Mouse (Mus musculus) CH12.LX (cell line): Measurements from ENCODE around the gene Ercc5. TPM values are rescaled to one million over a fixed set of nuclear protein-coding genes. Genes with fewer than 3 reads are reported as not detected.

Experiments
- DNase-seq: peaks from one replicate; pipeline ENCODE4 v3.0.0-alpha.2; 2013; ENCODE audit errors: extremely low read depth
- H3K27ac ChIP-seq: 2 replicates; pipeline ENCODE4 v1.5.1; 2012; ENCODE audit warnings: low read depth, mild to moderate bottlenecking, control low read depth, moderate library complexity; ENCODE audit not compliant: insufficient read depth
- H3K27me3 ChIP-seq: replicated peaks from 2 replicates; pipeline ENCODE3; 2012; ENCODE audit warnings: inconsistent platforms
- H3K36me3 ChIP-seq, 2 experiments: replicated peaks in 1 of 2; 2 replicates each; pipeline versions ENCODE3 to v1.6.1; 2012; ENCODE audit warnings: inconsistent platforms in 1 of 2, low read length in 1 of 2, mild to moderate bottlenecking in 1 of 2, mixed read lengths in 1 of 2, moderate library complexity in 1 of 2; ENCODE audit not compliant: control insufficient read depth in 1 of 2, insufficient read depth in 1 of 2
- H3K4me1 ChIP-seq, 2 experiments: 2 replicates each; pipeline ENCODE4 v1.6.1; 2012; ENCODE audit warnings: inconsistent platforms in 1 of 2, moderate library complexity in 1 of 2; ENCODE audit not compliant: insufficient read depth in 2 of 2, control insufficient read depth in 1 of 2
- H3K4me2 ChIP-seq: 2 replicates; pipeline ENCODE4 v1.6.1; 2012; ENCODE audit warnings: low read depth, mild to moderate bottlenecking, control low read depth; ENCODE audit not compliant: poor library complexity, insufficient read depth, severe bottlenecking
- H3K4me3 ChIP-seq, 3 experiments: fragments of 150-350 bp in 1 of 3; sonication (generic) in 1 of 3; replicated peaks in 1 of 3; 2 replicates each; pipeline versions ENCODE3 to v1.5.1; 2011 to 2012; ENCODE audit warnings: low read depth in 2 of 3, low read length in 2 of 3, mild to moderate bottlenecking in 2 of 3, moderate library complexity in 2 of 3, control low read depth in 1 of 3, improper control_type of control experiment in 1 of 3, inconsistent platforms in 1 of 3, mixed read lengths in 1 of 3; ENCODE audit not compliant: poor library complexity in 1 of 3
- H3K79me2 ChIP-seq: replicated peaks from 2 replicates; pipeline ENCODE4 v1.6.1; 2012; ENCODE audit warnings: mild to moderate bottlenecking, moderate library complexity; ENCODE audit not compliant: control insufficient read depth, poor library complexity, insufficient read depth, severe bottlenecking; ENCODE audit errors: extremely low read depth
- H3K9ac ChIP-seq: 2 replicates; pipeline ENCODE4 v1.6.1; 2012; ENCODE audit warnings: low read depth, mild to moderate bottlenecking, control low read depth, moderate library complexity; ENCODE audit not compliant: insufficient read depth
- H3K9me3 ChIP-seq: replicated peaks from 2 replicates; pipeline ENCODE3; 2012; ENCODE audit warnings: low read length, inconsistent platforms, mixed read lengths
- BHLHE40 ChIP-seq: IDR thresholded peaks from 2 replicates; pipeline ENCODE4 v1.6.1; 2011; ENCODE audit warnings: mild to moderate bottlenecking, low read depth, low read length, improper control_type of control experiment
- CHD2 ChIP-seq: IDR thresholded peaks from 2 replicates; pipeline ENCODE4 v1.6.1; 2011; ENCODE audit warnings: low read length, improper control_type of control experiment
- E2F4 ChIP-seq: IDR thresholded peaks from 2 replicates; pipeline ENCODE4 v1.6.1; 2011; ENCODE audit warnings: low read depth, low read length, improper control_type of control experiment; ENCODE audit not compliant: insufficient replicate concordance
- ELF1 ChIP-seq: IDR thresholded peaks from 2 replicates; pipeline ENCODE4 v1.6.1; 2014; ENCODE audit warnings: low read depth, mild to moderate bottlenecking, inconsistent platforms, low read length, improper control_type of control experiment
- EP300 ChIP-seq: IDR thresholded peaks from 2 replicates; pipeline ENCODE4 v1.6.1; 2011; ENCODE audit warnings: low read length, improper control_type of control experiment
- ETS1 ChIP-seq: conservative IDR thresholded peaks from 2 replicates; pipeline ENCODE4 v1.6.1; 2012; ENCODE audit warnings: low read depth, mild to moderate bottlenecking, inconsistent platforms, low read length, improper control_type of control experiment, moderate library complexity
- HCFC1 ChIP-seq: IDR thresholded peaks from 2 replicates; pipeline ENCODE4 v1.6.1; 2012; ENCODE audit warnings: low read depth, mild to moderate bottlenecking, inconsistent platforms, low read length, improper control_type of control experiment
- IRF4 ChIP-seq: IDR thresholded peaks from 2 replicates; pipeline ENCODE4 v1.6.1; 2014; ENCODE audit warnings: low read depth, mild to moderate bottlenecking, inconsistent platforms, low read length, improper control_type of control experiment
- JUND ChIP-seq: conservative IDR thresholded peaks from 2 replicates; pipeline ENCODE4 v1.6.1; 2011; ENCODE audit warnings: low read depth, low read length, improper control_type of control experiment
- KAT2A ChIP-seq: IDR thresholded peaks from 2 replicates; pipeline ENCODE4 v1.6.1; 2012; ENCODE audit warnings: low read length, improper control_type of control experiment, inconsistent platforms; ENCODE audit not compliant: insufficient replicate concordance
- MAFK ChIP-seq: IDR thresholded peaks from 2 replicates; pipeline ENCODE4 v1.6.1; 2011; ENCODE audit warnings: low read length, improper control_type of control experiment; ENCODE audit not compliant: insufficient replicate concordance
- MAX ChIP-seq: IDR thresholded peaks from 2 replicates; pipeline ENCODE4 v1.6.1; 2011; ENCODE audit warnings: low read length, improper control_type of control experiment
- MAZ ChIP-seq: IDR thresholded peaks from 2 replicates; pipeline ENCODE4 v1.6.1; 2012; ENCODE audit warnings: low read depth, mild to moderate bottlenecking, inconsistent platforms, low read length, improper control_type of control experiment, moderate library complexity
- MEF2A ChIP-seq: IDR thresholded peaks from 2 replicates; pipeline ENCODE4 v1.6.1; 2014; ENCODE audit warnings: low read depth, mild to moderate bottlenecking, inconsistent platforms, low read length, improper control_type of control experiment, borderline replicate concordance
- MXI1 ChIP-seq: IDR thresholded peaks from 2 replicates; pipeline ENCODE4 v1.6.1; 2011; ENCODE audit warnings: mild to moderate bottlenecking, low read depth, low read length, improper control_type of control experiment
- MYC ChIP-seq: IDR thresholded peaks from 2 replicates; pipeline ENCODE4 v1.6.1; 2011; ENCODE audit warnings: low read depth, mild to moderate bottlenecking, improper control_type of control experiment, low read length
- NELFE ChIP-seq: IDR thresholded peaks from 2 replicates; pipeline ENCODE4 v1.6.1; 2011; ENCODE audit warnings: low read depth, low read length, improper control_type of control experiment
- NRF1 ChIP-seq: IDR thresholded peaks from 2 replicates; pipeline ENCODE4 v1.6.1; 2014; ENCODE audit warnings: low read depth, mild to moderate bottlenecking, inconsistent platforms, low read length, improper control_type of control experiment, moderate library complexity
- PAX5 ChIP-seq: IDR thresholded peaks from 2 replicates; pipeline ENCODE4 v1.6.1; 2012; ENCODE audit warnings: low read length, inconsistent platforms, mixed read lengths
- POLR2A ChIP-seq: IDR thresholded peaks from 2 replicates; pipeline ENCODE4 v1.6.1; 2011; ENCODE audit warnings: low read depth, mild to moderate bottlenecking, improper control_type of control experiment, low read length
- POLR2AphosphoS2 ChIP-seq: IDR thresholded peaks from 2 replicates; pipeline ENCODE4 v1.6.1; 2011; ENCODE audit warnings: low read depth, low read length, improper control_type of control experiment
- SIN3A ChIP-seq: IDR thresholded peaks from 2 replicates; pipeline ENCODE4 v1.6.1; 2012; ENCODE audit warnings: low read length, improper control_type of control experiment, inconsistent platforms
- TBP ChIP-seq: conservative IDR thresholded peaks from 2 replicates; pipeline ENCODE4 v1.6.1; 2011; ENCODE audit warnings: low read depth, low read length, improper control_type of control experiment
- TCF12 ChIP-seq: IDR thresholded peaks from 2 replicates; pipeline ENCODE4 v1.6.1; 2014; ENCODE audit warnings: low read depth, mild to moderate bottlenecking, inconsistent platforms, low read length, improper control_type of control experiment
- UBTF ChIP-seq: IDR thresholded peaks from 2 replicates; pipeline ENCODE4 v1.6.1; 2012; ENCODE audit warnings: low read depth, mild to moderate bottlenecking, inconsistent platforms, low read length, improper control_type of control experiment, moderate library complexity
- USF2 ChIP-seq: conservative IDR thresholded peaks from 2 replicates; pipeline ENCODE4 v1.6.1; 2011; ENCODE audit warnings: low read depth, low read length, improper control_type of control experiment
- ZC3H11A ChIP-seq: IDR thresholded peaks from 2 replicates; pipeline ENCODE4 v1.6.1; 2012; ENCODE audit warnings: low read depth, mild to moderate bottlenecking, inconsistent platforms, low read length, improper control_type of control experiment
- ZKSCAN1 ChIP-seq: IDR thresholded peaks from 2 replicates; pipeline ENCODE4 v1.6.1; 2012; ENCODE audit warnings: low read depth, inconsistent platforms, low read length, improper control_type of control experiment, borderline replicate concordance
- ZMIZ1 ChIP-seq: IDR thresholded peaks from 2 replicates; pipeline ENCODE4 v1.6.1; 2012; ENCODE audit warnings: low read depth, mild to moderate bottlenecking, inconsistent platforms, low read length, improper control_type of control experiment
- dilution Hi-C: fragments of 300-500 bp; cut with MboI; formaldehyde crosslinking; loops from 2 replicates; pipeline ENCODE4 v1.14.3; 2020; ENCODE audit warnings: low sequenced_read_pairs; ENCODE audit not compliant: extremely low pct_unique_long_range_greater_than_20kb, extremely low pct_ligation_motif_present
- in situ Hi-C: fragments of 300-500 bp; cut with MboI; formaldehyde crosslinking; loops from 3 replicates; pipeline ENCODE4 v1.14.3; 2019; ENCODE audit warnings: low sequenced_read_pairs, low pct_ligation_motif_present, low pct_unique_long_range_greater_than_20kb, mixed read lengths
- polyA plus RNA-seq: library from polyadenylated mRNA; unstranded; fragments of >175 nt; gene quantifications from 2 replicates; pipeline ENCODE4 v1.2.1, GENCODE M21; 2012; ENCODE audit warnings: low read depth; ENCODE audit not compliant: insufficient read length
- total RNA-seq, 2 experiments: library from RNA; depleted of rRNA; stranded (reverse); fragments of 300-350 nt in 1 of 2; fragments of >200 nt in 1 of 2; gene quantifications; 2 replicates each; pipeline ENCODE4 v1.2.3; 2012 to 2014

Ercc5 gene
- 9.8 and 11.7 TPM in 2 replicates for total RNA-seq (2012; rRNA removed)
- 7.1 and 7.4 TPM in 2 replicates for total RNA-seq (2014; rRNA removed)
- polyA plus RNA-seq: 8.2 and 8.9 TPM in 2 replicates

GRCm38 (mm10) chr1:44147563-44148381 is at the start of gene Ercc5:
Gene Ercc5 (plus strand): TSS chr1:44147744.
- Histone ChIP-seq H3K9ac (peak within 1 kb of the TSS; percentile 93), H3K36me3 (peaks cover 0 to 2% of the 10 kb centered on the region in 2 experiments), H3K27ac (peak within 1 kb of the TSS; percentile 4), H3K4me2 (peak within 1 kb of the TSS; percentile 81), H3K27me3 (no peaks in the 10 kb centered on the region), H3K79me2 (peaks cover 2% of the 10 kb centered on the region; the same call in 1 of the 2 replicates), H3K4me1 (peaks cover 0 to 11% of the 10 kb centered on the region in 2 experiments; a peak in 2 of 4 replicates), H3K9me3 (no peaks in the 10 kb centered on the region), H3K4me3 (peak within 1 kb of the TSS; percentile 75 to 85 (median 81))
- dilution Hi-C loops (no loop called here), in situ Hi-C loops (no loop called here)
- DNase-seq: peak; percentile 93
- TF ChIP-seq MXI1 (peak; percentile 37; the same call in 1 of the 2 replicates), UBTF (0 out of 2 replicates have a peak, but pooled peaks have one; percentile 50), SIN3A (peak; percentile 67), POLR2AphosphoS2 (peak; percentile 78; the same call in 1 of the 2 replicates), POLR2A (peak; percentile 91), USF2 (no peak), MAFK (peak; percentile 32; the same call in 1 of the 2 replicates), NELFE (peak; percentile 86; the same call in 1 of the 2 replicates), E2F4 (peak; percentile 76; the same call in 1 of the 2 replicates), ZKSCAN1 (no peak), CHD2 (peak; percentile 76), MEF2A (peak; percentile 65; the same call in 1 of the 2 replicates), KAT2A (0 out of 2 replicates have a peak, but pooled peaks have one; percentile 37), HCFC1 (peak; percentile 74), TBP (peak; percentile 77), ZMIZ1 (peak; percentile 93), IRF4 (peak; percentile 67), MAZ (no peak), MAX (peak; percentile 76), JUND (no peak), MYC (peak; percentile 44; the same call in 1 of the 2 replicates), ELF1 (peak; percentile 78), TCF12 (peak; percentile 82), ZC3H11A (no peak), BHLHE40 (peak; percentile 72), NRF1 (no peak), PAX5 (no peak), EP300 (0 out of 2 replicates have a peak, but pooled peaks have one; percentile 29), ETS1 (peak; percentile 42)
